Mouse (Mus musculus): ENCODE data around the gene Bicc1. TPM values are rescaled to one million over a fixed set of nuclear protein-coding genes. Genes with fewer than 3 reads are reported as not detected.

The Bicc1 gene
- total and polyA plus RNA-seq, 3 experiments, result not detected

- H3K27ac ChIP-seq (ENCODE audit: control insufficient read depth, low read depth, low read length), result no peak overlapping the region
- no peak for TF ChIP-seq ELF1 (IDR thresholded peaks at IDR 0.05; ENCODE audit: low read depth, low read length)
- TF ChIP-seq KAT2A (conservative IDR thresholded peaks at IDR 0.05; ENCODE audit: low read depth, low read length), result no peak
- no peak for TF ChIP-seq UBTF (IDR thresholded peaks at IDR 0.05; ENCODE audit: borderline replicate concordance, insufficient read depth, low read depth, low read length)
- no peak for TF ChIP-seq CTCF (IDR thresholded peaks at IDR 0.05 in 2 of 3, conservative IDR thresholded peaks at IDR 0.05 in 1 of 3; ENCODE audit: control insufficient read depth in 1 of 3, insufficient read depth in 1 of 3, low read depth in 2 of 3, low read length in 3 of 3, poor library complexity in 1 of 3, severe bottlenecking in 1 of 3)
- no peak for TF ChIP-seq RCOR1 (IDR thresholded peaks at IDR 0.05; ENCODE audit: low read depth, low read length)
- TF ChIP-seq ZNF384 (IDR thresholded peaks at IDR 0.05; ENCODE audit: low read depth, low read length), result no peak
- TF ChIP-seq MAZ (IDR thresholded peaks at IDR 0.05; ENCODE audit: low read depth, low read length), result no peak
- no peak for TF ChIP-seq MYC (IDR thresholded peaks at IDR 0.05; ENCODE audit: low read depth, low read length)
- TF ChIP-seq POLR2AphosphoS5 (IDR thresholded peaks at IDR 0.05; ENCODE audit: borderline replicate concordance, low read depth, low read length), result no peak
- no peak for TF ChIP-seq ZC3H11A (IDR thresholded peaks at IDR 0.05; ENCODE audit: low read depth, low read length)
- no peak for TF ChIP-seq CHD2 (IDR thresholded peaks at IDR 0.05; ENCODE audit: low read length)
- no peak for TF ChIP-seq TAL1 (IDR thresholded peaks at IDR 0.05; ENCODE audit: low read length)
- no peak for TF ChIP-seq MYB (IDR thresholded peaks at IDR 0.05; ENCODE audit: low read depth, low read length)
- TF ChIP-seq USF2 (IDR thresholded peaks at IDR 0.05; ENCODE audit: borderline replicate concordance in 1 of 2, insufficient read depth in 1 of 2, low read depth in 1 of 2, low read length in 2 of 2), result no peak
- no peaks in the 10 kb centered on the region for H3K9me3 ChIP-seq (replicated peaks; ENCODE audit: insufficient read depth, low read length)
- no peak overlapping the region for H3K4me3 ChIP-seq (ENCODE audit: control insufficient read depth in 1 of 2, insufficient read depth in 1 of 2, low read depth in 2 of 2, low read length in 2 of 2)
- H3K79me2 ChIP-seq (ENCODE audit: control insufficient read depth, insufficient read depth, low read length, poor library complexity), result no peaks in the 10 kb centered on the region
- no peaks in the 10 kb centered on the region for H3K4me1 ChIP-seq (ENCODE audit: control insufficient read depth in 1 of 2, insufficient read depth in 2 of 2, low read length in 2 of 2)
- H3K27me3 ChIP-seq (ENCODE audit: control insufficient read depth in 1 of 2, insufficient read depth in 2 of 2, low read length in 2 of 2), result no peaks in the 10 kb centered on the region
- no peaks in the 10 kb centered on the region for H3K36me3 ChIP-seq (ENCODE audit: control insufficient read depth in 1 of 2, insufficient read depth in 2 of 2, low read length in 2 of 2)
- no peak overlapping the region for H3K9ac ChIP-seq (ENCODE audit: control insufficient read depth, low read depth, low read length, poor library complexity, severe bottlenecking)
- DNase-seq (ENCODE audit: low read depth, low spot score), result no peak
Measured at GRCm38 (mm10) chr10:71049294-71049693, 110.2 kb downstream of the Bicc1 start.

DNA sequence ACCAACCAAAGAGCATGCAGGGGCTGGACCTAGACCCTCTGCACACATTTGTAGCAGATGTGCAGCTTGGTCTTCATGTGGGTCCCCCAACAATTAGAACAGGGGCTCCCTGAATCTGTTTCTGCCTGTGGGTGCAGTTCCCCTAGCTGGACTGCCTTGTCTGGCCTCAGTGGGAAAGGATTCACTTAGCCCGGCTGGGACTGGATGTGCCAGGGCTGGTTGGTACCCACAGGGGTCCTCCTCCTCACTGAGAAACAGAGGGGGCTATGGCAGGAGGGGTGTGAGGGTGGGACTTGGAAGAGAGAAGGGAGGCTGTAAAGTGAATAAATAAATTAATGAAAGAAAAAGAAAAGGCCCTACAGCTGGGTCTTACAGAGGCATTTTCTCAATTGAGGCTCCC is 115.1 kb downstream of the Bicc1 start:
- Histone ChIP-seq H3K36me3 (ENCODE audit: control insufficient read depth in 1 of 2, insufficient read depth in 2 of 2, low read length in 2 of 2) (no peaks in the 10 kb centered on the region), H3K4me1 (ENCODE audit: control insufficient read depth in 1 of 2, insufficient read depth in 2 of 2, low read length in 2 of 2) (no peaks in the 10 kb centered on the region), H3K27ac (ENCODE audit: control insufficient read depth, low read depth, low read length) (no peak overlapping the region), H3K4me3 (ENCODE audit: control insufficient read depth in 1 of 2, insufficient read depth in 1 of 2, low read depth in 2 of 2, low read length in 2 of 2) (no peak overlapping the region), H3K9ac (ENCODE audit: control insufficient read depth, low read depth, low read length, poor library complexity, severe bottlenecking) (no peak overlapping the region), H3K27me3 (ENCODE audit: control insufficient read depth in 1 of 2, insufficient read depth in 2 of 2, low read length in 2 of 2) (no peaks in the 10 kb centered on the region), H3K9me3 (replicated peaks; ENCODE audit: insufficient read depth, low read length) (no peaks in the 10 kb centered on the region), H3K79me2 (ENCODE audit: control insufficient read depth, insufficient read depth, low read length, poor library complexity) (no peaks in the 10 kb centered on the region)
- no peak for TF ChIP-seq TBP (IDR thresholded peaks at IDR 0.05; ENCODE audit: low read depth, low read length)
- no peak for TF ChIP-seq MYC (IDR thresholded peaks at IDR 0.05; ENCODE audit: low read depth, low read length)
- no peak for TF ChIP-seq POLR2AphosphoS5 (IDR thresholded peaks at IDR 0.05; ENCODE audit: borderline replicate concordance, low read depth, low read length)
- TF ChIP-seq SIN3A (IDR thresholded peaks at IDR 0.05; ENCODE audit: low read length), result no peak
- TF ChIP-seq TCF12 (IDR thresholded peaks at IDR 0.05; ENCODE audit: low read depth, low read length), result no peak
- no peak for TF ChIP-seq GABPA (IDR thresholded peaks at IDR 0.05; ENCODE audit: low read depth, low read length)
- no peak for TF ChIP-seq USF1 (IDR thresholded peaks at IDR 0.05; ENCODE audit: low read depth, low read length)
- no peak for TF ChIP-seq CHD2 (IDR thresholded peaks at IDR 0.05; ENCODE audit: low read length)
- no peak for TF ChIP-seq MEF2A (IDR thresholded peaks at IDR 0.05; ENCODE audit: extremely low read depth, insufficient replicate concordance, low read depth, low read length, poor library complexity, severe bottlenecking)
- DNase-seq (ENCODE audit: low read depth, low spot score), result no peak

Data from MEL (cell line).